Mouse (Mus musculus) liver, postnatal 0 days (tissue): Measurements from ENCODE around the gene Mgat4b. TPM values are rescaled to one million over a fixed set of nuclear protein-coding genes. Genes with fewer than 3 reads are reported as not detected.
A peak's percentile ranks its signal among the peaks of the same experiment; 100 is the strongest.

Source experiments
- ATAC-seq: fragments of 200-750 bp; cut with Nextera tagmentation; 2 replicates; pipeline ENCODE4 v1.8.0; 2017; ENCODE audit warnings: mild to moderate bottlenecking, moderate library complexity
- DNase-seq: peaks from one replicate; pipeline ENCODE4 v3.0.0-alpha.2; 2016
- H3K27ac ChIP-seq: fragments of 300-500 bp; sonication (generic); 2 replicates; pipeline ENCODE4 v1.5.1; 2014; ENCODE audit warnings: antibody characterized with exemption, moderate library complexity, mild to moderate bottlenecking, low read depth
- H3K27me3 ChIP-seq: fragments of 300-500 bp; sonication (generic); 2 replicates; pipeline ENCODE4 v1.6.1; 2014; ENCODE audit warnings: low read length, control low read depth, mixed read lengths; ENCODE audit not compliant: insufficient read depth
- H3K36me3 ChIP-seq: fragments of 300-500 bp; sonication (generic); replicated peaks from 2 replicates; pipeline ENCODE4 v1.6.1; 2014; ENCODE audit warnings: mild to moderate bottlenecking, control low read depth, low read length, moderate library complexity, mixed read lengths; ENCODE audit not compliant: insufficient read depth
- H3K4me1 ChIP-seq: fragments of 300-500 bp; sonication (generic); 2 replicates; pipeline ENCODE4 v1.6.1; 2014; ENCODE audit warnings: antibody characterized with exemption, mild to moderate bottlenecking, control low read depth; ENCODE audit not compliant: insufficient read depth
- H3K4me2 ChIP-seq: fragments of 300-500 bp; sonication (generic); 2 replicates; pipeline ENCODE4 v1.6.1; 2014; ENCODE audit warnings: low read depth, mild to moderate bottlenecking, low read length, moderate library complexity, mixed read lengths
- H3K4me3 ChIP-seq: fragments of 300-500 bp; sonication (generic); 2 replicates; pipeline ENCODE4 v1.5.1; 2014; ENCODE audit warnings: low read depth, low read length
- H3K9ac ChIP-seq: fragments of 300-500 bp; sonication (generic); replicated peaks from 2 replicates; pipeline ENCODE4 v1.6.1; 2014; ENCODE audit warnings: mild to moderate bottlenecking, moderate library complexity
- H3K9me3 ChIP-seq: fragments of 300-500 bp; sonication (generic); 2 replicates; pipeline ENCODE4 v1.6.1; 2016; ENCODE audit warnings: mild to moderate bottlenecking, control low read depth, low read length, mixed read lengths
- CTCF ChIP-seq: sonication (generic); IDR thresholded peaks from 2 replicates; pipeline ENCODE4 v1.5.1; 2016; ENCODE audit warnings: antibody characterized with exemption, low read depth
- EP300 ChIP-seq: IDR thresholded peaks from 2 replicates; pipeline ENCODE4 v1.6.1; 2016; ENCODE audit warnings: antibody characterized with exemption, low read depth, mild to moderate bottlenecking
- WGBS: fragments of 180-500 bp; shearing (Covaris S2); extraction: QIAGEN DNeasy Blood & Tissue Kit; methylation state at CpG from one replicate; pipeline ENCODE4 v1.1.7; 2014; ENCODE audit not compliant: insufficient replicate concordance; 5-methylcytosine and 5-hydroxymethylcytosine counted together
- polyA plus RNA-seq: library from polyadenylated mRNA; unstranded; fragments of >200 nt; fragmentation: Nextera tagmentation; extraction: Ambion mirVana; gene quantifications from 2 replicates; pipeline ENCODE4 v1.2.1, GENCODE M21; 2015

Mgat4b gene
- polyA plus RNA-seq, 1 experiment from 2014 or later, result 17.2 TPM

GRCm38 (mm10) chr11:50263198-50263597 is 52.5 kb downstream of the Mgat4b start:
- Histone ChIP-seq H3K4me1 (no peaks in the 10 kb centered on the region), H3K27ac (no peak overlapping the region), H3K9ac (no peak overlapping the region), H3K27me3 (no peaks in the 10 kb centered on the region), H3K4me3 (no peak overlapping the region), H3K9me3 (no peaks in the 10 kb centered on the region), H3K36me3 (peaks cover 68% of the 10 kb centered on the region), H3K4me2 (no peak overlapping the region)
- TF ChIP-seq CTCF (no peak), EP300 (no peak)
- DNase-seq (no peak), ATAC-seq (no peak)
- WGBS, result 86% methylated on average over 3 of the region's 3 CpGs

- WGBS, result 83% methylated on average over 8 of the region's 8 CpGs
- DNase-seq (no peak), ATAC-seq (no peak)
- H3K9ac ChIP-seq, result no peak overlapping the region
- no peaks in the 10 kb centered on the region for H3K27me3 ChIP-seq
- peaks cover 47% of the 10 kb centered on the region for H3K36me3 ChIP-seq
- H3K4me3 ChIP-seq, result no peak overlapping the region
- H3K27ac ChIP-seq, result no peak overlapping the region
- no peak for TF ChIP-seq EP300
- no peak for TF ChIP-seq CTCF
- H3K4me2 ChIP-seq, result no peak overlapping the region
- no peaks in the 10 kb centered on the region for H3K9me3 ChIP-seq
- H3K4me1 ChIP-seq, result no peaks in the 10 kb centered on the region
These were observed 55.2 kb downstream of the Mgat4b start for GRCm38 (mm10) chr11:50265931-50266330.

DNA sequence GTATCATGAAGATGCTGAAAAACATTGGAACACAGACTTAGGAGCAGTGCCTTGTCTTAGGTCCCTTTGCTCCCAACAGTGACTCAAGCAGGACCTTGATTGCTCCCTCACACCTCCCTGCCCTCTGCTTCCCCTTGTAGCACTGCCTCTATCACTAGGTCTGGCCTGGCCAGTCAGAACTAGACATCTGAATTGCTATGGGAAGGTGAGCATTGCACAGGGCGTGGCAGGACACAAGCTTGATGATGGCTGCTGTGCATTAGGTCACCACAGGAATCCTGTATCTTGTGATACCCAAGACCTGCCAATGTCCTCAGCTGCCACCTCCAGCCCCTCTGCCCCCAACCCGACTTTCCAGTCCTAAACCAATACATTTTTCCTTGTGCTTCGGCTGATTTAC is 56.3 kb downstream of the Mgat4b start:
- Histone ChIP-seq H3K9ac (no peak overlapping the region), H3K4me2 (no peak overlapping the region), H3K36me3 (peaks cover 38% of the 10 kb centered on the region), H3K9me3 (no peaks in the 10 kb centered on the region), H3K4me3 (no peak overlapping the region), H3K27me3 (no peaks in the 10 kb centered on the region), H3K27ac (no peak overlapping the region), H3K4me1 (no peaks in the 10 kb centered on the region)
- ATAC-seq (no peak), DNase-seq (no peak)
- 91% methylated on average over 3 of the region's 3 CpGs for WGBS
- TF ChIP-seq EP300 (no peak), CTCF (no peak)

- no peaks in the 10 kb centered on the region for H3K4me1 ChIP-seq
- H3K27me3 ChIP-seq, result no peaks in the 10 kb centered on the region
- H3K9me3 ChIP-seq, result no peaks in the 10 kb centered on the region
- H3K36me3 ChIP-seq, result peaks cover 25% of the 10 kb centered on the region
- 82% methylated on average over 2 of the region's 2 CpGs for WGBS
- no peak overlapping the region for H3K4me3 ChIP-seq
- H3K27ac ChIP-seq, result no peak overlapping the region
- H3K9ac ChIP-seq, result no peak overlapping the region
- TF ChIP-seq CTCF (peak; percentile 71), EP300 (no peak)
- H3K4me2 ChIP-seq, result no peak overlapping the region
- no peak for ATAC-seq
- DNase-seq, result no peak
These were observed 58.5 kb downstream of the Mgat4b start for GRCm38 (mm10) chr11:50269163-50269562.

- WGBS, result 82% methylated on average over 1 of the region's 1 CpGs
- no peaks in the 10 kb centered on the region; the same call in 1 of the 2 replicates for H3K4me1 ChIP-seq
- no peak overlapping the region for H3K4me2 ChIP-seq
- no peak overlapping the region for H3K27ac ChIP-seq
- no peaks in the 10 kb centered on the region for H3K27me3 ChIP-seq
- no peak overlapping the region for H3K4me3 ChIP-seq
- no peak overlapping the region for H3K9ac ChIP-seq
- peaks cover 18% of the 10 kb centered on the region for H3K36me3 ChIP-seq
- DNase-seq (no peak), ATAC-seq (no peak)
- no peak for TF ChIP-seq EP300
- no peak for TF ChIP-seq CTCF
- H3K9me3 ChIP-seq, result no peaks in the 10 kb centered on the region
These were observed 59.2 kb downstream of the Mgat4b start for GRCm38 (mm10) chr11:50269885-50270284.

DNA sequence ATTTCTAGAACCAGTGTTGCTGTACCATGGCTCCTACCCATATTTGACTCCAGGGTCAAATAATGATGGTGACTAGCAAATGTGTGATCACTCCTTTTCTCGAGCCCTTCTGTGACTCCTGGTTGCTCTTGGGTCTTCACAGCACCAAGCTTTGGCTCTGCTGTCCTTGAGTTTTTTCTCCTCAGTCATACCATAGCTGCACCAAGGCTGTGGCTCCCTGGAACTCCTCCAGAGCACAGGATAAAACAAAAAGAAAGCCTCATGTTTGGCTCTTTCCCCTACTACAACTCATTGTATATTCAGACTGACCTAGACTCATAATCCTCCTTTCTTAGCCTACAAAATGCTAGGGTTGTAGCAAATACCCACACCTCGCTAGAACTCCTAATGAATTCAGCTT is 62.1 kb downstream of the Mgat4b start:
- 76% methylated on average over 2 of the region's 2 CpGs for WGBS
- Histone ChIP-seq H3K9ac (no peak overlapping the region), H3K4me1 (peaks cover 11% of the 10 kb centered on the region), H3K9me3 (no peaks in the 10 kb centered on the region), H3K27ac (no peak overlapping the region), H3K4me3 (no peak overlapping the region), H3K36me3 (no peaks in the 10 kb centered on the region; the same call in 1 of the 2 replicates), H3K4me2 (no peak overlapping the region), H3K27me3 (no peaks in the 10 kb centered on the region)
- TF ChIP-seq CTCF, result no peak
- TF ChIP-seq EP300, result no peak
- ATAC-seq (no peak), DNase-seq (no peak)

DNA sequence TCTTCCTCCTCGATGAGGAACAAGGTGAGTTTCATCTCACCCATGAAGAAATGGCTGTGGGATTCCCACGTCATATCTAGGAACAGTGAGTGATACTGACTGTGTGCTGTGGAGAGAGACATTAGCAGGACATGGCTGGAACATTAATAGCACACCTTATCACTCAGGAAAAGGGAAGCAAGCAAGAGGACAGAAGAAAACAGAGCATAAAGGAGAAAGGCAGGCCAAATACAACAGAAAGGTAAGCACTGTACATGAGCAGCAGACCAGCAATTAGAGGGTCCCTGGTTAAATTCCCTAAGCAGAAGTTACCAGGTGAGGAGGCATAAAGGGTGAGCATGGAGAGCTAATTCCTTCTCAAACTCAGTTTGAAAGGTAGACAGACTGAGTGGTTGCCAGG is 64.4 kb downstream of the Mgat4b start:
- no peaks in the 10 kb centered on the region for H3K9me3 ChIP-seq
- no peak overlapping the region for H3K9ac ChIP-seq
- H3K27ac ChIP-seq, result no peak overlapping the region
- ATAC-seq (no peak), DNase-seq (no peak)
- peaks cover 11% of the 10 kb centered on the region for H3K4me1 ChIP-seq
- TF ChIP-seq EP300, result no peak
- TF ChIP-seq CTCF, result no peak
- 0 out of 2 replicates have a peak overlapping the region, but pooled peaks have one; percentile 15 for H3K4me2 ChIP-seq
- H3K27me3 ChIP-seq, result no peaks in the 10 kb centered on the region
- no peaks in the 10 kb centered on the region; the same call in 1 of the 2 replicates for H3K36me3 ChIP-seq
- 31% methylated on average over 2 of the region's 2 CpGs for WGBS
- H3K4me3 ChIP-seq, result no peak overlapping the region
